Mouse (Mus musculus): ENCODE measurements around the gene Hmcn2. TPM values are rescaled to one million over a fixed set of nuclear protein-coding genes. Genes with fewer than 3 reads are reported as not detected.

Gene Hmcn2
- polyA plus RNA-seq, 1 experiment: 54.9 TPM

DNA sequence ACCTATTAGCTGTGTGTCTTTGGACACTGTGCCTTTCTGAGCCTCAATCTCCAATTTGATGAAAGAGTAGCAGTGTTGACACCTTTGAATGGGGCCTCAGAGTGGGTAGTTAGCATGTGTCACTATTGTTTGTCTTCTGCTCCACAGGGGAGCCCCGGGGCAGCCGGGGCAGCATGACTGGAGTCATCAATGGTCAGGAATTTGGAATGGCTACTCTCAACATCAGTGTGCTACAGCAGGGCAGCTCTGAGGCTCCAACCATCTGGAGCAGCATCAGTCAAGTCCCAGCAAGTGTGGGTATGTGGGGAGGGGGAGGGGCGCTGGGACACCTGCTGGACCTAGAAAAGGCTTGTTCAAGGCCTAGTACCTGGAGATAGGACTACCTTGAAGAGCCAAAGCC lies 136.4 kb downstream of the Hmcn2 start:
- 69% methylated on average over 3 of the region's 3 CpGs for WGBS

DNA sequence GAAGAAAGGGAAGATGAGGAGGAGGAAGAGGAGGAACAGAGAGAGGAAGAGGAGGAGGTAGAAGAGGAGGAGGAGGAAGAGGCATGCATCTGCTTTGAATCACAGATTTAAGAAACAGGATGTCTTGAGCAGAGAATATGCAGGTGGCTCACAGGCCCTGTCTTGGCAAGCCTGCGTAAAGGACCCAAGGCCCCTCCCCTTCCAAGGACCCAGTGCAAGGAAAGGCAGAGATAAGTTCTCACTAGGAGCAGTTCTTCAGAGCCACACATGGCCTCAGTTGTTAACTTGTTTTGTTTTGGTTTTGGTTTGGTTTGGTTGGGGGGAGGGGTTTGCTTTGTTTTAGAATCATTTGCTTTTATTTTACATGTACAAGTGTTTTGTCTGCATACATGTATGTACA lies 137.3 kb downstream of the Hmcn2 start:
- no peak for DNase-seq (ENCODE audit: low read depth, low spot score)
- 58% methylated on average over 1 of the region's 1 CpGs for WGBS

More for the DNA sequence above, 136.4 kb downstream of the Hmcn2 start:
- DNase-seq (ENCODE audit: low read depth, low spot score): no peak

DNA sequence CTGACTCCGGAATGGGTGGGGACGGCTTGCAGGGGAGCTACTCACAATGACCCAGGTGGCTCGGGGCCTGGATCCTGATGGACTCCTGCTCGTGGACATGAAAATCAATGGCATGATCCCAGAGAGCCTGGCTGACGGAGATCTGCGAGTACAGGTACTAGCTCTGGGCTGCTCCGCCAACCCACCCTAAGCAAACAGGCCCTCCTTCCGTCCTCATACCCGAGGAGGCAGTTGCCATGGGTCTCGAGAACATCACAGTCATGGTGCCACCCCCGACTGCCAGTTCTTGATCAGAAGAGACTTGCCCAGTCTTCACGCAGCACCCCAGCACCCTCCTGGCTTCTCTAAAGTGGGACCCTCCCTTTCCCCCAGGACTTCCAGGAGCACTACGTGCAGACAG lies 138.8 kb downstream of the Hmcn2 start:
- 60% methylated on average over 13 of the region's 13 CpGs for WGBS
- DNase-seq (ENCODE audit: low read depth, low spot score): no peak

DNA sequence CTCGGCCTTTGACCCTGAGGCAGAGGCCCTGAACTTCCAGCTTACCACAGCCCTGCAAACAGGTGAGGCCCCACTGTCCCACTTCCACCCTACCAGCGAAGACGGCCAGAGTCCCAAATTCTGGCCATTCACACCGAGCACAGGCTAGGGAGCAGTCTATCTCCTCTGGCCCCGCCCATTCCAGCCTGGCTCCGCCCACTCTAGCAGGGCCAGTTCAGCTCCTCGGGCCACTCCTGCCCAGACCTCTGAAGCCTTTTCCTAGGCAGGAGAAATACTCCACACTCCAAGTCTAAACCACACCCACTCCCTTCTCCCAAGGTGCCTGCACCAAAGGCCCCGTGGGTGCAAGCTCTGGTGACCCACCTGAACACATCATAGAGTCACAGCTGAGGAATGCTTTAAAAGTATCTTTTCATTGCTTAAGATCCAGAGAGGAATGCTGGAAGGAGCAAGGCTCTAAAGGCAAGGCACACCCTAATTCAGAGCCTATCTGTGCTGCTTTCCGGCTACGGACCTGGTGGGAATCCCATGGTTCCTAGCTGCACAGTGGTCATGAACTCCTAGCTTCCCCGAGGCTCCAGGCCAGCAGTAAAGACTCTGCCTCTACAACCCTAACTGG lies 139.5 kb downstream of the Hmcn2 start:
- DNase-seq (ENCODE audit: low read depth, low spot score): no peak
- 31% methylated on average over 11 of the region's 11 CpGs for WGBS

DNA sequence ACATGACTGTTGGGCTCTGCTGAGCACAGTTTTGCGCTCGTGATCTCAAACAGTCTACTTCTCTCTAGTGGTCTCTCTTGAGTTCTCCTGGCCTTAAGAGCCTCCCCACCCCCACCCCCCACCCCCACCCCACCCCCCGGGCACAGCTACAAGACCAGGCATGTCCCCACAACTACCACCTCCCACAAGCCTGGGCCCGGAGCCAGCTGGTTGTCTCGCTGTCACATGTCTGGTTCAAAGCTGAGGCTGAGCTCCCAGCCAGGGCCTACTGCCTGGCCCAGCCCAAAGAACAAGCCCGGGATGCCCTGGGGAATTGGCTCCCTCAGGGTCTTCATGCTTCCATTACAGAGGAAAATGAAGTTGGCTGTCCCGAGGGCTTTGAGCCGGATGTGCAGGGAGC lies 140.1 kb downstream of the Hmcn2 start:
- WGBS: 58% methylated on average over 8 of the region's 8 CpGs
- DNase-seq (ENCODE audit: low read depth, low spot score): no peak

DNA sequence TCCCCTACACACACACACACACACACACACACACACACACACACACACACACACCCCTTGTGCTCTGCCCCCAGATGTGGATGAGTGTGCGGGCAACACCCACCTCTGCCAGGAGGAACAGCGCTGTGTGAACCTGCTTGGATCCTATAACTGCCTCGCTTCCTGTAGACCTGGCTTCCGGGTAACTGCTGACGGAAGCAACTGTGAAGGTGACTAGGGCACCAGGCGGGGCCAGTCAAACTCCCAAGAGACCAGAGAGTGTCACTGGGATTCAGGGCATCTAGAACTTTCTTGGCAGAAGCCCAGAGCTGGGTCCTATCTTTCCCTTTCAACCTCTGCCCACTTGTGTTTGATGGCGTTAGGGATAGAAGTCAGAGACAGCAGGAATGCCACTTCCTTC lies 141.2 kb downstream of the Hmcn2 start:
- DNase-seq (ENCODE audit: low read depth, low spot score): no peak

DNA sequence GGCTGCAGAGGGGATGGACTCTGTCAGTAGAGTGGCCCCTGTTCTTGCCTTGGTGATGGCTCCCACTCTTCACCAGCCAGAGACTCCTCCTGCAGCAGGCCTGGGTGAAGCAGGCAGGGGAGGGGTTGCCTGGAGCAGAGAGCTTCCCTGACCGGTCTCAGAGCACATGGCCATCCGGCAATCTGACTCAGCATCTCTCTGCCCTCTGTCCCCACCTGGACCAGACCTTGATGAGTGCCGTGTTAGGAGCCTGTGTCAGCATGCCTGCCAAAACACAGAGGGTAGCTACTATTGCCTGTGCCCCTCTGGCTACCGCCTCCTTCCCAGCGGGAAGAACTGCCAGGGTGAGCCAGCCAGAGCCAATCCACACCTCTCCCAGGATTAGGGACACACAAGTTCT lies 144.2 kb downstream of the Hmcn2 start:
- DNase-seq (ENCODE audit: low read depth, low spot score): no peak
- 69% methylated on average over 5 of the region's 5 CpGs for WGBS

More for the DNA sequence above, 141.2 kb downstream of the Hmcn2 start:
- WGBS: 55% methylated on average over 7 of the region's 7 CpGs

DNA sequence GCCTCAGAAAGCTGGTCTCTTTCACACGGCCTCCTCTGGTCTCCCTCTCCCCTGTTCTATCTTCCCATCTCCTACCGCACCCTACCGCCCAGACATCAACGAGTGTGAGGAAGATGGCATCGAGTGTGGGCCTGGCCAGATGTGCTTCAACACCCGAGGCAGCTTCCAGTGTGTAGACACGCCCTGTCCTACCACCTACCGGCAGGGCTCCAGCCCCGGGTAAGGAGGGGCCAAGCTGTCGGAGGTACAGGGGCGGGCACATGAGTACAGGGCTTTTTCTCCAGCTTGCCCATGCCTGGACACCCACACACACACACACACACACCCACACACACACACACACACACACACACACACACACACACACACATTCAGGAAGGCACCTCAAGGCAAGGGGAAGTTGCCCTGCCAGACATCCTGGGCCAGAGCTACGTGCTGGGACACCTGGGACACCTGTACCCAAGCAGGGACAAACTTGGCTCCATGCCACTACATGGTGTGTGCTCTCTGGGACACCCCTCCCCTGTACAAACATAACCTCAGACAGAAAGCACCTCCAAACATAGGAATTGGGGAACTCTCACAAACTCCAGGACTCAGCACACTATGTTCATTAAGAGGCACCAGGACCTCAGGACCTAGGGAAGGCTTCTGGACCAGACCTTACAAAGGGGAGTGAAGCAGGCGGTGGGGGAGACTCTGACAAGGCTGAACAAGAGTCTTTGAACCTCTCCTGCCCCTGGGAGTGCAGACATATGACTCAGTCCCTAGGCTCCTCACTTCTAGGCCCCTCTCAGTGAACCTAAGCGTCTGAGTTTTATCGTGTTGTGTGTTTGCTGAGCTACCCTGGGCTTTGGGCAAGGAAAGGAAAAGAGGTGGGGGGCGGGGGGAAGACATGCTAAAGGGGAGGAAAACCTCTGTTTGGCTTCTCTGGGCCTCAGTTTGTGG lies 145.0 kb downstream of the Hmcn2 start:
- 36% methylated on average over 16 of the region's 16 CpGs for WGBS
- no peak for DNase-seq (ENCODE audit: low read depth, low spot score)

DNA sequence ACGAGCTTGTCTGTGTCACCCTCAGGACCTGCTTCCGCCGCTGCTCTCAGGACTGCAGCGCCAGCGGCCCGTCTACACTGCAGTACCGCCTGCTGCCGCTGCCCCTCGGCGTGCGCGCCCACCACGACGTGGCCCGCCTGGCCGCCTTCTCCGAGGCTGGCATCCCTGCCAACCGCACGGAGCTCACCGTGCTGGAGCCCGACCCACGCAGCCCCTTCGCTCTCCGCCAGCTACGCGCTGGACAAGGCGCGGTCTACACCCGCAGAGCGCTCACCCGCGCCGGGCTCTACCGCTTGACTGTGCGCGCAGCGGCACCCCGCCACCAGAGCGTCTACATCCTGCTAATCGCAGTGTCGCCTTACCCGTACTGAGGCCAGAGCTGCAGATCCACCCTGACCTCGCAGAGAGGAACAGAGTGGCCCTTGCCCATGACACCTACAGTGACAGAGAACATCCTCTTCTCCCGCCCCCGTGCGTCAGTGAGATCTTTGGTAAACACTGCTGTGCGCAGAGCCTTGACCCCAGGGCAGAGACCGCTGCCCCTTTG lies 145.9 kb downstream of the Hmcn2 start:
- WGBS: 15% methylated on average over 48 of the region's 48 CpGs
- DNase-seq (ENCODE audit: low read depth, low spot score): no peak

DNA sequence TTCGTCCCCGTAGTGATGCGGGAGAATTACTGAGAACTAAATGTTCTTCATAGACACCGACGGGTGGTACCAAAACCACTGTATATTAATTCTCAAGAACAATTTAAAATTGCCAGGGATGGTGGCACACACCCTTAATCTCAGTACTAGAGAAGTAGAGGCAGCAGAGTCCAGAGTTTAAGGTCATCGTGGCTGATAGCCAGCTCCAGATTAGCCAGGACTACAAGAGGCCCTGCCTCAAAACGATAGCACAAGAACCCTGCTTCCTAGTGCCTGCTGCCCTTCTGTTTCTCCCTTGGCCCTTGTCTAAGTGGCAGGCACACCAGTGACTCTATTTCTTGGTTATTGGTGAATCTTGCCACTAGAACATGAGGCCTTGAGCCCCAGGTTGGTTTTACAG lies 146.7 kb downstream of the Hmcn2 start:
- 80% methylated on average over 7 of the region's 7 CpGs for WGBS

DNA sequence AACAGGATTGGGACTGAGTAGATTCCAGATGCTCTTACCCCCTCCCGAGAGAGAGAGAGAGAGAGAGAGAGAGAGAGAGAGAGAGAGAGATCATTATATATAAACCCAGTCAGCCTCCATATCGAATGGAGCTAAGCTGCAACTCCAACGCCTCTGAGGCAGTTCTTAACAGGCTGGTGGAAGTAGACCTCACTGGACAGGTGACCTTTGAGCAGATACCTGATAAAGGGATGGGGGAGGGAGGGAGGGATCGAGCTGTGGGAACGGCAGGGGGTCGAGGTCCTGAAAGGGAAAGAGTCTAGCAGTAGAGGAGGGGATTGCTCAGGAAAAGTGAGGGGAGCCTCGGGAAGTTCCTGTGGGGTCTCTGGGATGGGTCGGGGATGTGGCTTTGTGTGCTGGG lies 147.8 kb downstream of the Hmcn2 start:
- WGBS: 31% methylated on average over 8 of the region's 8 CpGs
- no peak for DNase-seq (ENCODE audit: low read depth, low spot score)

More for the DNA sequence above, 146.7 kb downstream of the Hmcn2 start:
- no peak for DNase-seq (ENCODE audit: low read depth, low spot score)

DNA sequence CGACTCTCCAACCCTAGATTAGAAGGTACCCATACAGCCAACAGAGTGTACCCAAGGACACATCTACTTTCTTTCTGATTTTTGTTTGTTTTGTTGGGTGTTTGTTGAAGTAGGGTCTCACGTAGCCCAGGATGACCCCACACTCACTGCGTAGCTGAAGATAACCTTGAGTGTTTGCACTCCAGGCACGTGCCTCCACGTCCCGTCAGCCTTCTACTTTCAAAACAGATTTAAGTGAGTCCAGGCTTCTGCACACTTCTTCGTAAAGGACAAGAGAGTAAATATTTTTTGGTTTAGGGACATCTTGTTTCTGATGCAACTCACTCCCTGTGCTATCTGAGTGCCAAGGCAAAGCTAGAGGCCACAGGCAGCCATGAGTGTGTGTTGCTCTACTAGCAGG lies 149.0 kb downstream of the Hmcn2 start:
- WGBS: 62% methylated on average over 7 of the region's 7 CpGs
- no peak for DNase-seq (ENCODE audit: low read depth, low spot score)

DNA sequence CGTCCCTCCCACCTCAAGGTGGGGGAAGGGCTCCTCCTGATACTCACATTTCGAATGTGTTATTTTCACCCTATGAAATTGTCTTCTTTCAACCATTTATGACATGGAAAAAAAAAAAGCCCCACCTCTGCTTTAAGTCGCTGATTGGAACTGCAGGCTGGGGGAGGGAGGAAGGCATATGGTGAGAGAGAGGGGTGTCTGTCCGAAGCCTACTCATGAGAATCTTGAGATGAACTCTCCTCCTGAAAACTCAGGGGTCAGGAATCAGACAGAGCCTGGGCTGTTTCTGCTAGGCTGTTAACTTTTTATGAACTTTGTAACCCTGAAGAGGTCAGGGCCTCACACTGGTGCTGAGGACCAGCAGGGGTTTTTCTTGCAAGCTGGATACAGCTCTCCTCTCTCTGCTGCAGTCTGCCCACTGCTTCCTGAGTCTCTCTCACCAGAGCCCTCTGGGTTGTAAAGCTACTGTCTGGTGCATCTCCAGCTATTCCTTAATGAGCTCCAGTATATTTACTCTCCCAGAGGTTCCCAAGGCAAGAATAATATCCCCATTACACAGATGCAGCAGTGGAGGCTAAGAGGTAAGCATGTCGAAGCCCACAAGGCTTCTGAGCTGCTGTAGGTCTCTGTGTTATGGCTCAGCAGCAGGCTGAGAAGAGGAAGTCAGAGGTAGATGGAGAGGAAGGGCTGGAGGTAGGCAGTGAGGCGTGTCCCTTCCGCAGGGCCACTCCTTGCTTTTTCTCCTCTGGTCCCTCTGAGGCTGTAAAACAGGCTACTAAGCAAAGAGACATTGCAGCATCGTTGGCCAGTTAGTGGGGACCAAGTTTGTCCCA lies 149.7 kb downstream of the Hmcn2 start:
- WGBS: 20% methylated on average over 8 of the region's 8 CpGs
- DNase-seq (ENCODE audit: low read depth, low spot score): no peak

DNA sequence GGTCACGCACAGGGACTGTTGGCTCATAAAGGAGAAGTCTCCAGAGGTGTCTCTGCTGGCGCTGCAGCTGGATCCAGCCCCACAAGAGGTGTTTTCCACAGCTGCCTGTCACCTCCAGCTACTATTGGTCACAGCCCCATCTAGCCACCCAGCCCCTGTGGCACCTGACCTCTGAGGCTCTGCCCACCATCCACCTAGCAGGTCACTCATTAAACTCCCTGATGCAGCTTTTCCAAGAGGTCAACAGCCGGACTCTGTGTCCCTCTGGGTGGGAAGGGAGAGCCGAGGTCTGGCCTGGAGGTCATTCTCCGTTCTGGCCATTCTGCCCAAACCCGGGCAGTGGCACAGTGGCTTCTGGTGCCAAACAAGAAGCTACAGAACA lies 150.3 kb downstream of the Hmcn2 start:
- 56% methylated on average over 6 of the region's 6 CpGs for WGBS

DNA sequence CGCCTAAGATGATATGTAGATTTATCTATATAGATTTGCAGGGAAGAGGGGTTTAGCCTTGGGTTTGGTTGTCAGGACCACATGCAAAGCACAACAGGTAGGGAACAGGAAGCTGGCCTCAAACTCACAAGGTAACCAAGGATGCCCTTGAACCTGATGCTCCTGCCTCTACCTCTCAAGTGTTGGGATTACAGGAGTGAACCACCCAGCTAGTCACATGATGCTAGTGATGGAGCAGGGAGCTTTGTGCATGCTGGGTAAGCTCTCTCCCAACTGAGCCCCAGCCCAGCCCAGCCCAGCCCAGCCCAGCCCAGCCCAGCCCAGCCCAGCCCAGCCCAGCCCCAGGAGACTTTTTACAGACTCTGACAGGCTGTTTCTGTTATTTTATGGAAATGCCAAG lies 153.2 kb downstream of the Hmcn2 start:
- 71% methylated on average over 1 of the region's 1 CpGs for WGBS
- no peak for DNase-seq (ENCODE audit: low read depth, low spot score)

More for the DNA sequence above, 150.3 kb downstream of the Hmcn2 start:
- no peak for DNase-seq (ENCODE audit: low read depth, low spot score)

DNA sequence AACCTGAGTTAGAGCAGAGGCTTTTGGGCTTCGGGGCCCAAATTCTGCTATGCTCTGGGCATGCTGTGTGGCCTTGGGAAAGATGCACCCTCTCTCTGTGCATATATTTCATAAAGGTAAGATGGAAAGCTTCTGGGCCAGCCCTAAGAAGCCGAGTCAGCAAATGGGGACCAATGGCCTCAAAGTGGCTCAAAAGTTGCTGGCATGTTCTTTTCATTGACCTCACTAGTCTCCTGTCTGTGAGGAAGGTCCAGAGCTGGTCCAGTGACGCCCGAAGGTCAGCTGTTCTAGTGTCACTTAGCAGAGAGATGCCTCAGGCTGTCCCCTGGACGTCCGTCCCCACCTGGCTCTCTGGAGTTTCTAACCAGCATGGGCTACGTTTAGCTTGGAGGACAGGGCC lies 154.6 kb downstream of the Hmcn2 start:
- DNase-seq (ENCODE audit: low read depth, low spot score): no peak

DNA sequence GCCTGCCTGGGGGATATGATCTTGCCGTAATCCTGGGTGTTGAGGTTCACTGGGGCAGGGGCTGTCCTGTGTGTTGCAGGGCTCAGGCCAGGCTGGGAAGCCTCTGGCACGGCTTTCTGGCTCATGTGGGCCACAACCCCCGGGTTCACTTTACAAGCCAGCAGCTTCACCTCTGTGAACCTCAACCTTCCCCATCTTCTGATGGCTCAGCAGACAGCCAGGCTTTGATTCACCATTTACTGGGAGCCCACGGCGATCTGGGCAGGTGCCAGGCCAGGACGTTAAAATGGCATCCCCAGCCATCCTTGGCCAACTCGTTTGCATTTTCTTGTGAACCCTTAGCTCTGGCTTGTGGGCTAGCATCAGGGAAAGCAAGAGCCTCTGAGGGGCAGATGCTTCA lies 155.3 kb downstream of the Hmcn2 start:
- DNase-seq (ENCODE audit: low read depth, low spot score): no peak
- WGBS: 49% methylated on average over 7 of the region's 7 CpGs

More for the DNA sequence above, 154.6 kb downstream of the Hmcn2 start:
- 95% methylated on average over 7 of the region's 7 CpGs for WGBS

DNA sequence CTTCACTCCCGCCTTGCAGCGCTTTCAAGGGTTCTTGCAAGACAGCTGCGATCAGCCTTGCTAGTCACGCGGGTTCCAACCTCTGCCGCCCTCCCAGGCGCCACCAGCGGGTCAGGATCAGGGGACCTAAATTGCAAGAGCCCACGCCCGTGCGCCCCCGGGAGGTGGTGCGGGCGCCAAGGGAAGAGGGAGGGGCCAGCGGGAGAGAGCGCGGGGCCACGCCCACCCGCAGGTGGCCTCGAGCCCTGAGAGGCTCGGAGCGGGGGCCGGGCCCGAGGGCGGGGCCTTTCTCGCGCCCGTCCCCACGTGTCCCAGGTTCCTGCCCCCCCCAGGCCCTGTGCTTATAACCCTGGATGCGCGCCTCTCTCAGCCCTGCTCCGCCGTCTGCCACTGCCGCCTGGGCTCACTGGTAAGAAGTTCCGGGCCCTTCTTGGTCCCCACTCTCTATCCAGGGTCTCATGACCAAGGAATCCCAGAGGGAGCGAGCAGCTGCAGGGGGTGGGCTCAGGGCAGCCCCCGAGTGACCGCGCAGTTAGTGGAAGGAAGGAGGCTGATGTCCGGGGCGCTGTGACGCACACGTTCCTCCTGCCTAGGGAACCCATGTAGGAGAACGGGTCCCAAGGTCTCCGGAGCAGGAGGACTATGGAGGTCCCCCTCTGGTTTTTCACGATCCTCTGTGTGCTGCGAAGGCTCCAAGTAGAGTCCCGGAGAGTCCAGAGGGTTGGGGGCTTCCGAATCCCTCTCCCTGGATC lies 155.9 kb downstream of the Hmcn2 start, which contains the start of gene Ass1:
Gene Ass1 (plus strand): TSS at position 277 of the 752 bp plus-strand sequence.
- WGBS: under 1% methylated on average over 49 of the region's 49 CpGs
- DNase-seq (ENCODE audit: low read depth, low spot score): peak; percentile 44
